Mouse (Mus musculus): ENCODE data around the gene Ulk4. TPM values are rescaled to one million over a fixed set of nuclear protein-coding genes. Genes with fewer than 3 reads are reported as not detected.
A peak's percentile ranks its signal among the peaks of the same experiment; 100 is the strongest.

Ulk4 gene
- total and polyA plus RNA-seq, 3 experiments, result 26.6 to 31.1 TPM; not detected in 1

- Histone ChIP-seq H3K27me3 (ENCODE audit: control insufficient read depth in 1 of 2, insufficient read depth in 2 of 2, low read length in 2 of 2) (no peaks in the 10 kb centered on the region), H3K27ac (ENCODE audit: control insufficient read depth, low read depth, low read length) (no peak overlapping the region)
- TF ChIP-seq RAD21 (IDR thresholded peaks at IDR 0.05; ENCODE audit: low read depth, low read length) (peak; percentile 19), GATA1 (IDR thresholded peaks at IDR 0.05; ENCODE audit: low read depth, low read length) (no peak), TCF12 (IDR thresholded peaks at IDR 0.05; ENCODE audit: low read depth, low read length) (no peak), ZMIZ1 (IDR thresholded peaks at IDR 0.05; ENCODE audit: low read depth, low read length) (no peak), USF2 (IDR thresholded peaks at IDR 0.05; ENCODE audit: borderline replicate concordance in 1 of 2, insufficient read depth in 1 of 2, low read depth in 1 of 2, low read length in 2 of 2) (no peak), CTCF (IDR thresholded peaks at IDR 0.05 in 2 of 3, conservative IDR thresholded peaks at IDR 0.05 in 1 of 3; ENCODE audit: control insufficient read depth in 1 of 3, insufficient read depth in 1 of 3, low read depth in 2 of 3, low read length in 3 of 3, poor library complexity in 1 of 3, severe bottlenecking in 1 of 3) (peak; percentile 46 to 61 (median 54)), GABPA (IDR thresholded peaks at IDR 0.05; ENCODE audit: low read depth, low read length) (no peak), ETS1 (IDR thresholded peaks at IDR 0.05; ENCODE audit: low read depth, low read length) (no peak), MYB (IDR thresholded peaks at IDR 0.05; ENCODE audit: low read depth, low read length) (no peak), POLR2AphosphoS5 (IDR thresholded peaks at IDR 0.05; ENCODE audit: borderline replicate concordance, low read depth, low read length) (no peak), SMC3 (IDR thresholded peaks at IDR 0.05; ENCODE audit: low read depth, low read length) (peak; percentile 37; the same call in 1 of the 2 replicates), NRF1 (IDR thresholded peaks at IDR 0.05; ENCODE audit: insufficient read depth, low read depth, low read length, poor library complexity, severe bottlenecking) (no peak), MAX (IDR thresholded peaks at IDR 0.05; ENCODE audit: low read length) (no peak)
Measured at GRCm38 (mm10) chr9:121302543-121302942, 25.5 kb upstream of the Ulk4 start.

GRCm38 (mm10) chr9:121301041-121301920, 24.3 kb upstream of the Ulk4 start:
- H3K4me3 ChIP-seq (ENCODE audit: control insufficient read depth in 1 of 2, insufficient read depth in 1 of 2, low read depth in 2 of 2, low read length in 2 of 2), result no peak overlapping the region
- no peak for DNase-seq (ENCODE audit: low read depth, low spot score)
- TF ChIP-seq GATA1 (IDR thresholded peaks at IDR 0.05; ENCODE audit: low read depth, low read length), result no peak
- no peak for TF ChIP-seq MYB (IDR thresholded peaks at IDR 0.05; ENCODE audit: low read depth, low read length)
- no peak for TF ChIP-seq CHD1 (IDR thresholded peaks at IDR 0.05; ENCODE audit: low read depth, low read length)
- no peak for TF ChIP-seq SIN3A (IDR thresholded peaks at IDR 0.05; ENCODE audit: low read length)
- TF ChIP-seq USF1 (IDR thresholded peaks at IDR 0.05; ENCODE audit: low read depth, low read length), result no peak
- TF ChIP-seq UBTF (IDR thresholded peaks at IDR 0.05; ENCODE audit: borderline replicate concordance, insufficient read depth, low read depth, low read length), result no peak
- no peak overlapping the region for H3K9ac ChIP-seq (ENCODE audit: control insufficient read depth, low read depth, low read length, poor library complexity, severe bottlenecking)
- peaks cover 0 to 15% of the 10 kb centered on the region in 2 experiments; a peak in 2 of 4 replicates for H3K36me3 ChIP-seq (ENCODE audit: control insufficient read depth in 1 of 2, insufficient read depth in 2 of 2, low read length in 2 of 2)
- H3K4me1 ChIP-seq (ENCODE audit: control insufficient read depth in 1 of 2, insufficient read depth in 2 of 2, low read length in 2 of 2), result peaks cover 3 to 18% of the 10 kb centered on the region in 2 experiments
- H3K27ac ChIP-seq (ENCODE audit: control insufficient read depth, low read depth, low read length), result no peak overlapping the region
- no peaks in the 10 kb centered on the region for H3K27me3 ChIP-seq (ENCODE audit: control insufficient read depth in 1 of 2, insufficient read depth in 2 of 2, low read length in 2 of 2)
- H3K79me2 ChIP-seq (ENCODE audit: control insufficient read depth, insufficient read depth, low read length, poor library complexity), result peaks cover 53% of the 10 kb centered on the region
- no peaks in the 10 kb centered on the region for H3K9me3 ChIP-seq (replicated peaks; ENCODE audit: insufficient read depth, low read length)

More at GRCm38 (mm10) chr9:121302543-121302942, 25.5 kb upstream of the Ulk4 start:
- Histone ChIP-seq H3K4me3 (ENCODE audit: control insufficient read depth in 1 of 2, insufficient read depth in 1 of 2, low read depth in 2 of 2, low read length in 2 of 2) (no peak overlapping the region), H3K79me2 (ENCODE audit: control insufficient read depth, insufficient read depth, low read length, poor library complexity) (peaks cover 53% of the 10 kb centered on the region), H3K9ac (ENCODE audit: control insufficient read depth, low read depth, low read length, poor library complexity, severe bottlenecking) (no peak overlapping the region), H3K9me3 (replicated peaks; ENCODE audit: insufficient read depth, low read length) (no peaks in the 10 kb centered on the region), H3K36me3 (ENCODE audit: control insufficient read depth in 1 of 2, insufficient read depth in 2 of 2, low read length in 2 of 2) (peaks cover 0 to 11% of the 10 kb centered on the region in 2 experiments; a peak in 2 of 4 replicates), H3K4me1 (ENCODE audit: control insufficient read depth in 1 of 2, insufficient read depth in 2 of 2, low read length in 2 of 2) (peaks cover 3 to 15% of the 10 kb centered on the region in 2 experiments)
- peak; percentile 56 for DNase-seq (ENCODE audit: low read depth, low spot score)
